Mouse (Mus musculus): ENCODE measurements around the gene Sytl1. TPM values are rescaled to one million over a fixed set of nuclear protein-coding genes. Genes with fewer than 3 reads are reported as not detected.

Gene Sytl1
- polyA plus RNA-seq, 1 experiment from 2014 or later = 9.3 TPM

- H3K9me3 ChIP-seq (ENCODE audit: control insufficient read depth, low read depth, low read length) = no peaks in the 10 kb centered on the region
- H3K4me1 ChIP-seq (ENCODE audit: control insufficient read depth, insufficient read depth, low read length) = peaks cover 11% of the 10 kb centered on the region
- 80% methylated on average over 4 of the region's 4 CpGs for WGBS
- H3K36me3 ChIP-seq (ENCODE audit: control insufficient read depth, insufficient read depth, low read length) = no peaks in the 10 kb centered on the region
- H3K4me2 ChIP-seq (replicated peaks; ENCODE audit: low read depth, low read length) = no peak overlapping the region
- no peak overlapping the region for H3K9ac ChIP-seq (replicated peaks; ENCODE audit: low read depth, low read length)
- ATAC-seq (ENCODE audit: insufficient number of reproducible peaks, insufficient read depth, low FRiP score, low read depth) = no peak
- no peak overlapping the region for H3K27ac ChIP-seq (ENCODE audit: low read length)
- no peak overlapping the region for H3K4me3 ChIP-seq (ENCODE audit: low read depth, low read length)
- no peaks in the 10 kb centered on the region for H3K27me3 ChIP-seq (ENCODE audit: control insufficient read depth, insufficient read depth, low read length)
Observed at GRCm38 (mm10) chr4:133286476-133287077, 23.7 kb upstream of the Sytl1 start.

- H3K9me3 ChIP-seq (ENCODE audit: control insufficient read depth, low read depth, low read length) = no peaks in the 10 kb centered on the region
- H3K4me2 ChIP-seq (replicated peaks; ENCODE audit: low read depth, low read length) = no peak overlapping the region
- H3K4me3 ChIP-seq (ENCODE audit: low read depth, low read length) = no peak overlapping the region
- H3K27ac ChIP-seq (ENCODE audit: low read length) = no peak overlapping the region
- H3K27me3 ChIP-seq (ENCODE audit: control insufficient read depth, insufficient read depth, low read length) = no peaks in the 10 kb centered on the region
- peaks cover 11% of the 10 kb centered on the region for H3K4me1 ChIP-seq (ENCODE audit: control insufficient read depth, insufficient read depth, low read length)
- no peaks in the 10 kb centered on the region for H3K36me3 ChIP-seq (ENCODE audit: control insufficient read depth, insufficient read depth, low read length)
- H3K9ac ChIP-seq (replicated peaks; ENCODE audit: low read depth, low read length) = no peak overlapping the region
- ATAC-seq (ENCODE audit: insufficient number of reproducible peaks, insufficient read depth, low FRiP score, low read depth) = no peak
- WGBS = 67% methylated on average over 5 of the region's 5 CpGs
Observed at GRCm38 (mm10) chr4:133285950-133286349, 23.0 kb upstream of the Sytl1 start.

- Histone ChIP-seq H3K4me2 (replicated peaks; ENCODE audit: low read depth, low read length) (no peak overlapping the region), H3K4me3 (ENCODE audit: low read depth, low read length) (no peak overlapping the region), H3K27me3 (ENCODE audit: control insufficient read depth, insufficient read depth, low read length) (no peaks in the 10 kb centered on the region), H3K27ac (ENCODE audit: low read length) (no peak overlapping the region), H3K9me3 (ENCODE audit: control insufficient read depth, low read depth, low read length) (no peaks in the 10 kb centered on the region), H3K4me1 (ENCODE audit: control insufficient read depth, insufficient read depth, low read length) (peaks cover 11% of the 10 kb centered on the region), H3K36me3 (ENCODE audit: control insufficient read depth, insufficient read depth, low read length) (no peaks in the 10 kb centered on the region), H3K9ac (replicated peaks; ENCODE audit: low read depth, low read length) (no peak overlapping the region)
- no peak for ATAC-seq (ENCODE audit: insufficient number of reproducible peaks, insufficient read depth, low FRiP score, low read depth)
- WGBS = 86% methylated on average over 3 of the region's 3 CpGs
Observed at GRCm38 (mm10) chr4:133285299-133285698, 22.4 kb upstream of the Sytl1 start.

GRCm38 (mm10) chr4:133282656-133283055 lies 19.7 kb upstream of the Sytl1 start:
- Histone ChIP-seq H3K36me3 (ENCODE audit: control insufficient read depth, insufficient read depth, low read length) (no peaks in the 10 kb centered on the region), H3K4me2 (replicated peaks; ENCODE audit: low read depth, low read length) (no peak overlapping the region), H3K27ac (ENCODE audit: low read length) (peak overlapping the region; percentile 56), H3K27me3 (ENCODE audit: control insufficient read depth, insufficient read depth, low read length) (no peaks in the 10 kb centered on the region), H3K4me3 (ENCODE audit: low read depth, low read length) (no peak overlapping the region), H3K4me1 (ENCODE audit: control insufficient read depth, insufficient read depth, low read length) (peaks cover 11% of the 10 kb centered on the region), H3K9me3 (ENCODE audit: control insufficient read depth, low read depth, low read length) (no peaks in the 10 kb centered on the region), H3K9ac (replicated peaks; ENCODE audit: low read depth, low read length) (no peak overlapping the region)
- ATAC-seq (ENCODE audit: insufficient number of reproducible peaks, insufficient read depth, low FRiP score, low read depth) = no peak
- WGBS = 25% methylated on average over 4 of the region's 4 CpGs

DNA sequence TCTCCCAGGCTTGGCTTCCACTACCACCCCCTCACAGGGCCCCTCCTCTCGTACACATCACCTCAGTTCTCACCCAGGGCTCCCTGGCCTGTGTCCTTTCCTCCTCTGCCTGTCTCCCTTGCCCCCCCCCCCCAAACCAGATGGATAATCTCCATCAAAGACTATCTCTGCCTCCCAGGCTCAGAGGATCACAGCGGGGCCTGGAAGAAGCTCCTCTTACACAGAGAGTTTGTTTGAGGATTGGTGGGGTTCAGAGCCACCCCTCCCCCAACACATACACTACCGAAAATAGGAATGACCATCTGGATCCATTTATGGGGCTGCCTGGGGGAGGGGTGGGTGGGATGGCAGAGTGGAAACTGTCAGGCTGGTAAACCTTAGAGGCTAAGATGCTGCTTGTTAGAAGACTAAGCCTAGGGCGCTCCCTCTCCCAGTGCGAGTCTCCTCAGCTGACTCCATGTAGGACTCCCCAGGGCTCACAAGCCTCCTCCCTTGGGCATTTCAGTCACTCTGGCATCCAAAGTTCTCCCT lies 19.1 kb upstream of the Sytl1 start:
- Histone ChIP-seq H3K4me2 (replicated peaks; ENCODE audit: low read depth, low read length) (no peak overlapping the region), H3K4me1 (ENCODE audit: control insufficient read depth, insufficient read depth, low read length) (peaks cover 11% of the 10 kb centered on the region), H3K27me3 (ENCODE audit: control insufficient read depth, insufficient read depth, low read length) (no peaks in the 10 kb centered on the region), H3K4me3 (ENCODE audit: low read depth, low read length) (no peak overlapping the region), H3K9ac (replicated peaks; ENCODE audit: low read depth, low read length) (no peak overlapping the region), H3K36me3 (ENCODE audit: control insufficient read depth, insufficient read depth, low read length) (no peaks in the 10 kb centered on the region), H3K27ac (ENCODE audit: low read length) (peak overlapping the region; percentile 56), H3K9me3 (ENCODE audit: control insufficient read depth, low read depth, low read length) (no peaks in the 10 kb centered on the region)
- peak; percentile 24; the same call in 1 of the 2 replicates for ATAC-seq (ENCODE audit: insufficient number of reproducible peaks, insufficient read depth, low FRiP score, low read depth)
- WGBS = 15% methylated on average over 5 of the region's 5 CpGs

GRCm38 (mm10) chr4:133281513-133281912 lies 18.6 kb upstream of the Sytl1 start:
- H3K36me3 ChIP-seq (ENCODE audit: control insufficient read depth, insufficient read depth, low read length) = no peaks in the 10 kb centered on the region
- H3K4me2 ChIP-seq (replicated peaks; ENCODE audit: low read depth, low read length) = no peak overlapping the region
- no peak overlapping the region for H3K4me3 ChIP-seq (ENCODE audit: low read depth, low read length)
- no peak for ATAC-seq (ENCODE audit: insufficient number of reproducible peaks, insufficient read depth, low FRiP score, low read depth)
- H3K27me3 ChIP-seq (ENCODE audit: control insufficient read depth, insufficient read depth, low read length) = no peaks in the 10 kb centered on the region
- no peaks in the 10 kb centered on the region for H3K9me3 ChIP-seq (ENCODE audit: control insufficient read depth, low read depth, low read length)
- WGBS = 28% methylated on average over 7 of the region's 7 CpGs
- peak overlapping the region; percentile 56 for H3K27ac ChIP-seq (ENCODE audit: low read length)
- H3K4me1 ChIP-seq (ENCODE audit: control insufficient read depth, insufficient read depth, low read length) = peaks cover 13% of the 10 kb centered on the region
- H3K9ac ChIP-seq (replicated peaks; ENCODE audit: low read depth, low read length) = no peak overlapping the region

GRCm38 (mm10) chr4:133278482-133278881 lies 15.6 kb upstream of the Sytl1 start:
- H3K9ac ChIP-seq (replicated peaks; ENCODE audit: low read depth, low read length) = no peak overlapping the region
- H3K27me3 ChIP-seq (ENCODE audit: control insufficient read depth, insufficient read depth, low read length) = no peaks in the 10 kb centered on the region
- no peaks in the 10 kb centered on the region for H3K9me3 ChIP-seq (ENCODE audit: control insufficient read depth, low read depth, low read length)
- WGBS = 86% methylated on average over 3 of the region's 3 CpGs
- peaks cover 3% of the 10 kb centered on the region for H3K36me3 ChIP-seq (ENCODE audit: control insufficient read depth, insufficient read depth, low read length)
- H3K4me2 ChIP-seq (replicated peaks; ENCODE audit: low read depth, low read length) = peak overlapping the region; percentile 43
- no peak for ATAC-seq (ENCODE audit: insufficient number of reproducible peaks, insufficient read depth, low FRiP score, low read depth)
- H3K27ac ChIP-seq (ENCODE audit: low read length) = peak overlapping the region; percentile 87; the same call in 1 of the 2 replicates
- no peak overlapping the region for H3K4me3 ChIP-seq (ENCODE audit: low read depth, low read length)
- peaks cover 19% of the 10 kb centered on the region for H3K4me1 ChIP-seq (ENCODE audit: control insufficient read depth, insufficient read depth, low read length)

GRCm38 (mm10) chr4:133278067-133278466 lies 15.2 kb upstream of the Sytl1 start:
- Histone ChIP-seq H3K4me2 (replicated peaks; ENCODE audit: low read depth, low read length) (peak overlapping the region; percentile 43), H3K27me3 (ENCODE audit: control insufficient read depth, insufficient read depth, low read length) (no peaks in the 10 kb centered on the region), H3K4me3 (ENCODE audit: low read depth, low read length) (peak overlapping the region; percentile 69), H3K4me1 (ENCODE audit: control insufficient read depth, insufficient read depth, low read length) (peaks cover 19% of the 10 kb centered on the region), H3K27ac (ENCODE audit: low read length) (peak overlapping the region; percentile 87; the same call in 1 of the 2 replicates), H3K36me3 (ENCODE audit: control insufficient read depth, insufficient read depth, low read length) (peaks cover 3% of the 10 kb centered on the region), H3K9ac (replicated peaks; ENCODE audit: low read depth, low read length) (no peak overlapping the region), H3K9me3 (ENCODE audit: control insufficient read depth, low read depth, low read length) (no peaks in the 10 kb centered on the region)
- WGBS = 28% methylated on average over 6 of the region's 6 CpGs
- ATAC-seq (ENCODE audit: insufficient number of reproducible peaks, insufficient read depth, low FRiP score, low read depth) = no peak
